Mouse (Mus musculus) thymus, postnatal 10 days (tissue): Measurements from ENCODE around the gene Hbq1b.
"Not testable (repeated sequence)": the region's sequence is repeated elsewhere in the genome, so short reads cannot be mapped to it uniquely, and the experiment has no call there.

Experiments used
- DNase-seq, 2 experiments: peaks; one replicate each; pipeline ENCODE4 v3.0.0; 2021; ENCODE audit warnings: low spot score in 2 of 2

The Hbq1b gene

DNA sequence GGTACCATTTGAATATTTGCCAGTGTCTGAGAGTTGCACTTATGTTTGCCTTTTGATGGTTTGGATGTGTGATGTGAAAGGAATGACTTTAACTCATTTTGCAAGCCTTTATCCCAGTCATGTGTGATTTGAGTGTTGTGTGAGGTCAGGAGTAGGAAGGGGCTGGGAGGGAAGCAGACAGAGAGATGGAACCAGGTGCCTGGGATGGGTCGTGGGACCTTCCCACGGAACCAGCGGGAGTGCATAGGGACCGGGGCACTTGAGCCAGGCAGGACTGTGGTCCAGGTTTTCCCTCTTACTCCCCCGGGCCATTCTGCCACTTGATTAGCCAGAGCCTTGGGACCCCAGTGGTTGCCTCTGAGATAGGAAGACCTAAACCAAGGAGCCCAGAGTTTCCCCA, 18.8 kb upstream of the Hbq1b start:
- peak; percentile 12 to 18 for DNase-seq

- DNase-seq, result no peak
Measured at GRCm38 (mm10) chr11:32268952-32269351, 17.8 kb upstream of the Hbq1b start.

GRCm38 (mm10) chr11:32271178-32271577, 15.6 kb upstream of the Hbq1b start:
- DNase-seq, result no peak

DNA sequence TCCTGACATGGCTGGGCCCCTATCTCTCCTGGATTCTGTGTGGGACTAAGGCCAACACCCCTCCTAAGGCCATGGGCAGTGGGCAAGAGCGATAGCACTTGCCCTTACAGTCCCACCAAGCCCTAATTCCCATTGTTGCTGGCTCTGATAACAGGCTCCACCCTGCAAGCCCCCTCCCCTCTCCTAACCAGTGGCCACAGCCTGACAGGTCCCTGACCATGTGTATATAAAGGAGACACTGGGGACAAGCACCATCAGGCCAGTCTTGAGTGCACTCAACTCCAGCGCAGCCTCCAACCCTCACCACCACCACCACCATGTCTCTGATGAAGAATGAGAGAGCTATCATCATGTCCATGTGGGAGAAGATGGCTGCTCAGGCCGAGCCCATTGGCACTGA, 10.4 kb upstream of the Hbq1b start, which contains the start of gene Hba-x:
TSS of gene Hba-x (plus strand) at position 54 of the 400 bp plus-strand sequence.
- DNase-seq, result no peak

DNA sequence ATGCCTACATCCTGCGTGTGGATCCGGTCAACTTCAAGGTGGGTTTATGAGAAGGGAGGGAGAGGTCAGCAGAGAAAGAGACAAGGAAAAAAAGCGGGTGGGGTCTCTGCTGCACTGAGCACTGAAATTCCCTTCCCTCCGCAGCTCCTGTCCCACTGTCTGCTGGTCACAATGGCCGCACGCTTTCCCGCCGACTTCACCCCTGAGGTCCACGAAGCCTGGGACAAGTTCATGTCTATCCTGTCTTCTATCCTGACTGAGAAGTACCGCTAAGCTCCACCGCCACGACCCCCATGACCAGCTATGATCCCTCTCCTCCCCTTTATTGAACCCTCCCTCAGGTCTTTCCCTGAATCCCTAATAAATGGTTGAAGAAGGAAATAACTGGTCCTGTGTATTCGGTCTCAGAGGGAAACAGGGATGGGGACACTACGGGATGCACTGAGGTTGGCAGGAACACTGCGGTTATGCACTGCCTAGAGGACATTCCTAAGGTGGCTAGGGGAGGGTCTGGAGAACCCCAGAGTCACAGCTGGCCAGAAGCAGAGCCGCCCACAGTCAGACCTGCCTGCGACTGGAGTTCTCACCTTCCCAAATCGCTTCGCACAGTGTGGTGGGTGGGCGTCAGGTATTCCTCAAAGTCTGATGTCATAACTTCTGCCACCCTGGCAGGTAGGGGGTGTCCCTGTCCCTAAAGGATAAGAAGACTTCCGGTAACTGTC, 8.9 kb upstream of the Hbq1b start:
- no peak for DNase-seq

DNA sequence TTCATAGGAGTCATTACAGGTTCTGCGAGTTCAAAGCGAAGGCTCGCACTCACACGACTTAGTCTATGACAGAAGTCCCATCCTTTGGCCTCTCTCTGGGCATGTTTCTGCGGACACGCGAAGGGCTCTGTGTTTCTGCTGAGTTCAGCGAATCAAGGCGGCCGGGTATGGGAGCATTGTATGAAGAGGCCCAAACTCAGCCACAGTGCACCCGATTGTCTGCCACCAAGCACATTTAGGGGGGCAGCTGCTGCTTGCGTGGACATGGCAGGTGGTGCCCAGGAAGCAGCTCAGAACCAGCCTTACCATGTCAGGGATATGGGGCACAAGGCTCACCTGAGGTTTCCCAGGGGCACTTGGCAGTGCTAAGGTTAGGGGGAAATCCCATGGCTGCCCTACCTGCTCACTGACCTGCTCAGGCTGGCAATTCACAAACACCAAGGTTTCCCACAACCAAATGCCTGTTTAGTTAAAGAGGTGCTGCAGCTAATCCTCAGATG, 8.3 kb upstream of the Hbq1b start:
- DNase-seq, result no peak

DNA sequence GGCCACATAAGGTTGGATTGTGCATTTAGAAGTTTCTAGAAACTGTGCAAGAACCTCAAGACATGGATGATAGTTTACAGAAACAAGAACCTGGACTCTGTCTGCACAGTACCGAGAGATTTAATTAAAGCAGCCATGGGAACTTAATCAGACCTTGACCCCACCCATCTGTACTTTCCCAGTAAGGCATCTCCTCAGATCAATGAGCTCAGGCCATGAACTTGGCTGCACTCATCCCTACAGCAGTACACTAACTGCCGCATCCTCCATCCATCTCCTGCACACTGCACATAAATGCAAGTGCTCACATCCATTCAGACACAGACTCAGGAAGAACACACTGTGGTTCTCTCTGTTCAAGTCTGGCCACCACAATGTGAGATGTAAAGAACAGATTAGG, 6.1 kb upstream of the Hbq1b start:
- DNase-seq, result no peak

- no peak for DNase-seq
Measured at GRCm38 (mm10) chr11:32281416-32282144, 5.2 kb upstream of the Hbq1b start.

GRCm38 (mm10) chr11:32283091-32283777, 3.5 kb upstream of the Hbq1b start, which contains the start of gene Hba-a1:
Gene Hba-a1, plus strand, starts transcription at chr11:32283511.
- not testable (repeated sequence) for DNase-seq

- DNase-seq, result not testable (repeated sequence)
Measured at GRCm38 (mm10) chr11:32284582-32284981, 2.2 kb upstream of the Hbq1b start.

GRCm38 (mm10) chr11:32285031-32285775, 1.6 kb upstream of the Hbq1b start:
- no peak for DNase-seq

DNA sequence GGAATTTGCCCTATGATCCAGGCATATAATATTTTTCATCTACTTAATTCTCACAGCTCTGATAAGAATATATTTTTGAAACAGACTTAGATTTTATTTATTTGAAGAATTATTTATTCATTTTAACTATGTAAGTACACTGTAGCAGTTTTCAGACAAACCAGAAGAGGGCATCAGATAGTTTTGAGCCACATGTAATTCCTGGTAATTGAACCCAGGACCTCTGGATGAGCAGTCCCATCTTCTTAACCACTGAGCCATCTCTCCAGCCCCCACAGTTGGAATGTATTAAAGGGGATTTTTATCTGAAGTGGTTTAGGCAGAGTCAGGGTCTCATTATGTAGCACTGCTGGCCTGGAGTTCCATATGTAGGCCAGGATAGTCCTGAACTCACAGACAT, 878 bp upstream of the Hbq1b start:
- not testable (repeated sequence) for DNase-seq

GRCm38 (mm10) chr11:32287493-32287825, 694 bp downstream of the Hbq1b start:
- DNase-seq, result no peak

DNA sequence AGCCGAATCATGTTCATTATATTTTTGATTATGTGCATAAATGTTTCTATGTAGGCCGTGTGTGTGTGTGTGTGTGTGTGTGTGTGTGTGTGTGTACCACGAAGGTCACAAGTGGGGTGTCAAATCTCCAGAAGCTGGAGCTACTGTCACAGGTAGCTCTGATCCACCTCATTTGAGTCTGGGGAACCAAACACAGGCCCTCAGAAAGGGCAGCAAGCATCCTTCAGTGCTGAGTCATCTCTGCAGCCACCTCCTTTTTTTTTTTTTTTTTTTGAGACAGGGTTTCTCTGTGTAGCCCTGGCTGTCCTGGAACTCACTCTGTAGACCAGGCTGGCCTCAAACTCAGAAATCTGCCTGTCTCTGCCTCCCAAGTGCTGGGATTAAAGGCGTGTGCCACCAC, 6.1 kb downstream of the Hbq1b start:
- DNase-seq, result not testable (repeated sequence)

GRCm38 (mm10) chr11:32293479-32293878, 6.7 kb downstream of the Hbq1b start:
- not testable (repeated sequence) for DNase-seq

GRCm38 (mm10) chr11:32296203-32296602, 9.4 kb downstream of the Hbq1b start, which contains the start of gene Hba-a2:
Gene Hba-a2, plus strand, starts transcription at chr11:32296489.
- not testable (repeated sequence) for DNase-seq

- not testable (repeated sequence) for DNase-seq
Measured at GRCm38 (mm10) chr11:32297417-32297816, 10.7 kb downstream of the Hbq1b start.

GRCm38 (mm10) chr11:32297866-32298531, 11.2 kb downstream of the Hbq1b start:
- no peak for DNase-seq

DNA sequence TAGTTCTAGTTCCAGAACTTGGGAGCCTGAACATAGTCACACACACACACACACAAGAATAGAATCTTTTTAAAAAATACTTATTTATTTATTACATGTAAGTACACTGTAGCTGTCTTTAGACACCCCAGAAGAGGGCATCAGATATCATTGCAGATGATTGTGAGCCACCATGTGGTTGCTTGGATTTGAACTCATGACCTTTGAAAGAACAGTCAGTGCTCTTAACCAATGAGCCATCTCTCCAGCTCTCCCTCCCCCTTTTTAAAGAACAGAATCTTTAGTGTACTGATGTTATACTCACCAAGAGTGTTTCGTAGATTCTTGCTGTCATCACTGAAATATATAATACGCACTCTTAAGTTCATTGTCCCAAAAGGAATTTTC, 11.8 kb downstream of the Hbq1b start:
- DNase-seq, result no peak

- peak; percentile 9 to 61 for DNase-seq
Measured at GRCm38 (mm10) chr11:32299865-32300264, 13.1 kb downstream of the Hbq1b start, which contains the start of gene Hbq1a. Gene Hbq1a, plus strand, starts transcription at chr11:32300069.
